Mouse (Mus musculus): ENCODE results near the gene Bard1.

- TF ChIP-seq CTCF (IDR thresholded peaks at IDR 0.05; ENCODE audit: low read depth) (no peak), EP300 (optimal IDR thresholded peaks at IDR 0.05) (no peak)
Measured at GRCm38 (mm10) chr1:71068728-71069304, 34.1 kb downstream of the Bard1 start.

All from stomach, postnatal 0 days (tissue).